Mouse (Mus musculus): ENCODE data around the gene Sf3b3. TPM values are rescaled to one million over a fixed set of nuclear protein-coding genes. Genes with fewer than 3 reads are reported as not detected.

Gene Sf3b3
- total RNA-seq, 2 experiments from 2014 or later = 140 to 162 TPM

DNA sequence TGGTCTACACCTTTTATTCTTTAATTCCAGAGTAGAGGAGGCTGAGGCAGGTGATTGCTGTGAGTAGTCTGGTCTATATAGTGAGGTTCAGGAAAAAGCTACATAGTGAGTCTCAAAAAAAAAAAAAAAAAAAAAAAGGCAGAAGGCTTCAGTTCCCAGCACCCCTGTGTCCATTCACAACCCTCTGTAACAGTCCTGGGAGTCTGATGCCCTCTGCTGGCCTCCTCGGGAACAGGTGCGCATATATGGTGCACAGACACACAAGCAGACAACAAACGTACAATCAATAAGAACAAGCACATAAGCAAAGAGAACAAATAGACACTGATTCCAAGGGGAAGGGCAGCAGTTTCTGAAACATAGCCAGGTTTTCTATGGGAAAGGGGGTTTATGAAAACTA, 70.3 kb downstream of the Sf3b3 start:
- no peak for ATAC-seq (replicated peaks; ENCODE audit: poor library complexity)

DNA sequence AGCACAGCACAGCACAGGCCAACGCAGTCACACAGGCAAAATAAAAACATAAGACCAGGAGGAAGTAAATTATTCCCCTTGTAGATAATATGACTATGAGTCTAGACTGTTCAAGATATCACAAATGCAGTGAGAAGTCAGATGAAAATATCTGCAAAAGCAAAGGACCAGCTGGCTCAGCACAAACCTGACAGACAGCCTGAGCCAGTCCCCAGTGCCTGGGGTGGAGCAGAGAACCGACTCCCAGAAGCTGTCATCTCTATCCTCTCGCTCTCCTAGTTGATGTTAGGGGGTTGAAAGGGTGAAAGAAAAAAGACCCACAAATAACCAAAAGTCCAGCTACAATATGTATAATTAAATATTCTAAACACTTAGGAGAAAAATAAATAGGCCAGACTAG, 70.9 kb downstream of the Sf3b3 start:
- ATAC-seq (replicated peaks; ENCODE audit: poor library complexity) = no peak

GRCm38 (mm10) chr8:110775316-110775715, 71.3 kb downstream of the Sf3b3 start:
- no peak for ATAC-seq (replicated peaks; ENCODE audit: poor library complexity)

GRCm38 (mm10) chr8:110774725-110775124, 71.9 kb downstream of the Sf3b3 start:
- no peak for ATAC-seq (replicated peaks; ENCODE audit: poor library complexity)

DNA sequence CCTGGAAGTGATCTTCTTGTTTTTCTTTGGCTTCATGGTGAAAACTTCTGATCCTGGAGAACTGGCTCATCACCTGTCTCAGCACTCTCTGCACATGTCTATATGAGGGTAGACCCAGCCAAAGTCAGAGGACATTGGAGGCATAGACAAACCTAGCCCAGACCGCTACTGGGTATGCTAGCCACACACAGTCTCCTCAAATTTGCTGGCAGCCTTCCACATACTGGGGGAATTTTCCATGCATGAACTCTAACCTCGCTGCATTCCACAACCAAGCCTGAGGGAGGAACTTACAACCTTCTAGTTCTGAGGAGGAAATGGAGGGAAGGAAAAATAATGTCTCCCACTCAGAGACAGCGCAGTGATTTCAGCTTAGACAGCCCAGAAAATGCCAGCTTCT, 72.5 kb downstream of the Sf3b3 start:
- no peak for ATAC-seq (replicated peaks; ENCODE audit: poor library complexity)

- no peak for ATAC-seq (replicated peaks; ENCODE audit: poor library complexity)
These were observed 74.1 kb downstream of the Sf3b3 start for GRCm38 (mm10) chr8:110772452-110772851.

DNA sequence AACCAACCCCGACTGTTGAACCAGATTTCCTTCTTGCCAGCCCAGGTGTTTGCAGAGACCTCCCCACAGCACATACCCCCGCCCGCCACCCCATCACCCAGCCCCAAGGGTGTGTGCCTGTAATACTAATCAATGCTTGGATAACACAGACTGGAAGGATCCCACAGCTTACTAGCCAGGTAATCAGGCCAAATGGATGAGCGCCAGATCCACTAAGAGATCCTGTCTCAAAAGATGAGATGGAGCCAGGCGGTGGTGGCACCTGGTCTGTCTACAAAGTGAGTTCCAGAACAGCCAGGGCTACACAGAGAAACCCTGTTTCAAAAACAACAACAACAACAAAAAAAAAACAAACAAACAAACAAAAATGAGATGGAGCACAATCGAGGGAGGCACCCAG, 79.3 kb downstream of the Sf3b3 start:
- no peak for ATAC-seq (replicated peaks; ENCODE audit: poor library complexity)

GRCm38 (mm10) chr8:110764671-110765070, 81.9 kb downstream of the Sf3b3 start:
- no peak for ATAC-seq (replicated peaks; ENCODE audit: poor library complexity)

GRCm38 (mm10) chr8:110761988-110762387, 84.6 kb downstream of the Sf3b3 start:
- ATAC-seq (replicated peaks; ENCODE audit: poor library complexity) = no peak

DNA sequence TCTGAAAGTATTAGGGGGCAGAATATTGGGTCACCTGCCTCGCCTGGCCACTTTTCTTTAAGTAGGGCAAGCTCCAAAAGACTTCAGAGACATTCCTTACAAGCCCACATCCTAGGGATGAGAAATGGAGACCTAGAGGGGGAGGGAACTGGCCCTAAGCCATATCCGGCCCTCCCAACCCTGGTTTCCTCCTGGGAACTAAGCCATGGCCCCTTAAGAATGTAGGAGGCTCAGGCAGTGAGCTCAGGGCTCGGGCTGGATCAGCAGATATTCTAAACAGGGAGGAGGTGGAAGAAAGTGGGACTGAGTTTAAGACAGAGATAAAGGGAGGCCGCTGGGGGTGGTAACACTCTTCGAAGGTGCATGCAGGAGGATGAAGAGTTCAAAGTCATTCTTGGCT, 85.4 kb downstream of the Sf3b3 start:
- ATAC-seq (replicated peaks; ENCODE audit: poor library complexity) = no peak

DNA sequence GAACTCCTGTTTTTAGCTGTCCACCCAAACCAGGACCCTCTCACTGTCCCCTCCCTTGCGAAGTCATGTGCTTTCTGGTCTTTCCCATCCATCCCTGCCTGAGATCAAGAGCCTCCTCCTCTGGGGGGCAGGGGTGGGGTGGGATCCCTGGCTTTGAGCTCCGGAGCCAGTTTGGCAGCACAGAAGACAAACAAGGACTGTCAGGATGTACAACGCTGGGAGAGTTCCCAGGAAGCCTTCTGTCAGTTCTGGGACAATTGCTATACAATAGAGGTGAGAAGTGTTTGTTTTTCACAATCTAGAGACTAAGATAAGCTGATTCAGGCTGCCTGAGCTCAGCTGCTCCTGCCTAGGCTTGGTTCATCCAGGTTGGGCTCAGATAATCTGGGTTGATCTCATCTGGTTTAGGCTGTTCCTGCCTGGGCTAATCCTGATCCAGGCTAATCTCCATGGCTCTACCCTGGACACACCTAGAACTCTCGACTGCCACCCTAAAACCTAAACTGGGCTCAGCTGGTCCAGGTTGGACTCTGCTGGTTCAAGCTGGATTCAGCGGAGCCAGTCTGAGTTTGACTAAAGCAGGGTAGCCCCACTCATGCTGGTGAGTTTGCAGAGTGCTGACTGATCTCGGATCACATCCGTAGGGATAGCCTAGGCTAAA, 86.2 kb downstream of the Sf3b3 start:
- no peak for ATAC-seq (replicated peaks; ENCODE audit: poor library complexity)

Other genes starting within 250 kb of the Sf3b3 start
- 33.2 and 38.1 TPM in 2 replicates for gene Vac14, start 228.2 kb downstream of the Sf3b3 start, total RNA-seq (2015)
- 24.9 and 26.2 TPM in 2 replicates for gene Vac14, start 228.2 kb downstream of the Sf3b3 start, total RNA-seq (2017)
- gene Mtss1l, start 125.3 kb downstream of the Sf3b3 start, total RNA-seq (2015) = 0.27 TPM in 1 of 2 replicates, not detected in the other
- gene Mtss1l, start 125.3 kb downstream of the Sf3b3 start, total RNA-seq (2017) = 1.7 TPM in 1 of 2 replicates, not detected in the other
- not detected in 2 replicates for gene Il34, start 40.9 kb downstream of the Sf3b3 start, total RNA-seq (2015)
- not detected in 2 replicates for gene Il34, start 40.9 kb downstream of the Sf3b3 start, total RNA-seq (2017)
- 10.7 and 11.2 TPM in 2 replicates for gene Cog4, start 187 bp downstream of the Sf3b3 start, total RNA-seq (2015)
- gene Cog4, start 187 bp downstream of the Sf3b3 start, total RNA-seq (2017) = 27.7 and 30.7 TPM in 2 replicates
- 2.6 and 3.0 TPM in 2 replicates for gene Fuk, start 55.7 kb upstream of the Sf3b3 start, total RNA-seq (2015)
- 3.0 and 6.0 TPM in 2 replicates for gene Fuk, start 55.7 kb upstream of the Sf3b3 start, total RNA-seq (2017)
- gene St3gal2, start 73.1 kb upstream of the Sf3b3 start, total RNA-seq (2015) = 5.8 and 6.5 TPM in 2 replicates
- 4.3 and 6.9 TPM in 2 replicates for gene St3gal2, start 73.1 kb upstream of the Sf3b3 start, total RNA-seq (2017)
- 75.2 and 76.8 TPM in 2 replicates for gene Ddx19a, start 151.0 kb upstream of the Sf3b3 start, total RNA-seq (2015)
- 37.4 and 48.8 TPM in 2 replicates for gene Ddx19a, start 151.0 kb upstream of the Sf3b3 start, total RNA-seq (2017)
- 5.8 and 7.0 TPM in 2 replicates for gene Ddx19b, start 185.0 kb upstream of the Sf3b3 start, total RNA-seq (2015)
- 14.0 and 14.9 TPM in 2 replicates for gene Ddx19b, start 185.0 kb upstream of the Sf3b3 start, total RNA-seq (2017)
- 12.8 and 15.5 TPM in 2 replicates for gene Aars, start 186.4 kb upstream of the Sf3b3 start, total RNA-seq (2015)
- gene Aars, start 186.4 kb upstream of the Sf3b3 start, total RNA-seq (2017) = 38.3 and 47.6 TPM in 2 replicates
- 21.2 and 23.0 TPM in 2 replicates for gene Exosc6, start 209.6 kb upstream of the Sf3b3 start, total RNA-seq (2015)
- gene Exosc6, start 209.6 kb upstream of the Sf3b3 start, total RNA-seq (2017) = 33.2 and 37.7 TPM in 2 replicates
- gene Clec18a, start 245.6 kb upstream of the Sf3b3 start, total RNA-seq (2015) = not detected in 2 replicates
- not detected in 2 replicates for gene Clec18a, start 245.6 kb upstream of the Sf3b3 start, total RNA-seq (2017)
- gene Pdpr, start 247.8 kb upstream of the Sf3b3 start, total RNA-seq (2015) = 9.7 and 10.7 TPM in 2 replicates
- gene Pdpr, start 247.8 kb upstream of the Sf3b3 start, total RNA-seq (2017) = 15.0 and 22.2 TPM in 2 replicates